Mouse (Mus musculus) embryonic facial prominence, embryonic 15.5 days (tissue): ENCODE measurements around the gene Rps26. TPM values are rescaled to one million over a fixed set of nuclear protein-coding genes. Genes with fewer than 3 reads are reported as not detected.

ENCODE experiments used
- ATAC-seq: fragments of 200-750 bp; cut with Nextera tagmentation; 2 replicates; pipeline ENCODE4 v1.8.0; 2017; ENCODE audit warnings: low read depth, moderate TSS enrichment; ENCODE audit not compliant: insufficient number of reproducible peaks, low FRiP score, low TSS enrichment
- H3K27ac ChIP-seq: fragments of 300-500 bp; sonication (generic); replicated peaks from 2 replicates; pipeline ENCODE4 v1.5.1; 2015; ENCODE audit warnings: mild to moderate bottlenecking, inconsistent platforms
- H3K27me3 ChIP-seq: fragments of 300-500 bp; sonication (generic); 2 replicates; pipeline ENCODE4 v1.6.1; 2015; ENCODE audit warnings: inconsistent platforms
- H3K36me3 ChIP-seq: fragments of 300-500 bp; sonication (generic); 2 replicates; pipeline ENCODE4 v1.6.1; 2015; ENCODE audit warnings: mild to moderate bottlenecking, inconsistent platforms
- H3K4me1 ChIP-seq: fragments of 300-500 bp; sonication (generic); 2 replicates; pipeline ENCODE4 v1.6.1; 2015; ENCODE audit warnings: inconsistent platforms
- H3K4me2 ChIP-seq: fragments of 300-500 bp; sonication (generic); replicated peaks from 2 replicates; pipeline ENCODE4 v1.6.1; 2015; ENCODE audit warnings: mild to moderate bottlenecking, inconsistent platforms
- H3K4me3 ChIP-seq: fragments of 300-500 bp; sonication (generic); replicated peaks from 2 replicates; pipeline ENCODE4 v1.5.1; 2015; ENCODE audit warnings: mild to moderate bottlenecking, inconsistent platforms
- H3K9ac ChIP-seq: fragments of 300-500 bp; sonication (generic); 2 replicates; pipeline ENCODE4 v1.6.1; 2015; ENCODE audit warnings: inconsistent platforms
- H3K9me3 ChIP-seq: fragments of 300-500 bp; sonication (generic); replicated peaks from 2 replicates; pipeline ENCODE4 v1.6.1; 2016; ENCODE audit warnings: inconsistent platforms
- WGBS: fragments of 180-500 bp; shearing (Covaris S2); methylation state at CpG from one replicate; pipeline ENCODE4 v1.1.7; 2015; 5-methylcytosine and 5-hydroxymethylcytosine counted together
- microRNA-seq: library from miRNA; unstranded; fragments of <30 nt; microRNA quantifications from one replicate; pipeline ENCODE4, GENCODE M21; 2016; ENCODE audit warnings: borderline number of aligned reads
- polyA plus RNA-seq: library from polyadenylated mRNA; unstranded; fragments of >200 nt; fragmentation: Nextera tagmentation; extraction: Ambion mirVana; gene quantifications from 2 replicates; pipeline ENCODE4 v1.2.1, GENCODE M21; 2015

Rps26 gene
- polyA plus RNA-seq, 1 experiment from 2014 or later: 868 TPM

GRCm38 (mm10) chr10:128584386-128584785 is 42.2 kb downstream of the Rps26 start:
- no peak overlapping the region for H3K9ac ChIP-seq

DNA sequence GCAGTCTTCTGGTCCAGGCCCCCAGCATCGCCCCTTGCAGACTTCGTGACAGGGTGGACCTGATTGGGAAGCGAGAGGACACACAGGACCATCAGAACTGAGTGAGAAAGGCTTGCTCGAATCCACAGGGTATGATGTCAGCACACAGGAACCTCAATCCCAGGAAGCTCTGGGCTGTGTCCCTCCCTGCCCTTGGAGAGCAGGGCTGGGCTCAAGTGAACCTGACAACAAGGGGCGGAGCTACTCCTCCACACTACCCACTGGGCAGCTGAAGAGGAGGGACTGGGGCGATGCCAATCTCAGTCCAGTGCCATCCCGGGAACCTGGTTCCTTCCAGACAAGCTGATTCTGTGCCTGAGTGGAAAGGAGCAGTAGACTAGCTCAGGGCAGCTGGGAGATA is 42.9 kb downstream of the Rps26 start:
- Histone ChIP-seq H3K36me3 (peaks cover 10% of the 10 kb centered on the region), H3K9ac (no peak overlapping the region), H3K9me3 (no peaks in the 10 kb centered on the region), H3K27ac (peak overlapping the region; percentile 58; the same call in 1 of the 2 replicates), H3K4me3 (no peak overlapping the region), H3K27me3 (peaks cover 24% of the 10 kb centered on the region), H3K4me2 (0 out of 2 replicates have a peak overlapping the region, but pooled peaks have one; percentile 26), H3K4me1 (peaks cover 31% of the 10 kb centered on the region)
- ATAC-seq: peak; percentile 47; the same call in 1 of the 2 replicates
- WGBS: 39% methylated on average over 7 of the region's 7 CpGs

More at GRCm38 (mm10) chr10:128584386-128584785, 42.2 kb downstream of the Rps26 start:
- peak overlapping the region; percentile 58 for H3K27ac ChIP-seq
- H3K27me3 ChIP-seq: peaks cover 31% of the 10 kb centered on the region
- ATAC-seq: no peak
- peak overlapping the region; percentile 26; the same call in 1 of the 2 replicates for H3K4me2 ChIP-seq
- no peaks in the 10 kb centered on the region for H3K9me3 ChIP-seq
- peaks cover 10% of the 10 kb centered on the region for H3K36me3 ChIP-seq
- 10% methylated on average over 4 of the region's 4 CpGs for WGBS
- H3K4me1 ChIP-seq: peaks cover 35% of the 10 kb centered on the region
- H3K4me3 ChIP-seq: no peak overlapping the region

- Histone ChIP-seq H3K27ac (no peak overlapping the region), H3K4me1 (peaks cover 18% of the 10 kb centered on the region; the same call in 1 of the 2 replicates), H3K27me3 (no peaks in the 10 kb centered on the region), H3K9ac (no peak overlapping the region), H3K36me3 (peaks cover 33% of the 10 kb centered on the region), H3K4me2 (no peak overlapping the region), H3K9me3 (no peaks in the 10 kb centered on the region), H3K4me3 (no peak overlapping the region)
- no peak for ATAC-seq
- 60% methylated on average over 4 of the region's 4 CpGs for WGBS
Measured at GRCm38 (mm10) chr10:128579731-128580130, 46.8 kb downstream of the Rps26 start.

GRCm38 (mm10) chr10:128579298-128579697 is 47.2 kb downstream of the Rps26 start:
- Histone ChIP-seq H3K9me3 (no peaks in the 10 kb centered on the region), H3K27ac (no peak overlapping the region), H3K4me1 (0 out of 2 replicates have a peak, but pooled peaks cover 14% of the 10 kb centered on the region), H3K36me3 (peaks cover 33% of the 10 kb centered on the region), H3K9ac (no peak overlapping the region), H3K4me2 (no peak overlapping the region), H3K4me3 (no peak overlapping the region), H3K27me3 (no peaks in the 10 kb centered on the region)
- ATAC-seq: no peak
- WGBS: 85% methylated on average over 3 of the region's 3 CpGs

DNA sequence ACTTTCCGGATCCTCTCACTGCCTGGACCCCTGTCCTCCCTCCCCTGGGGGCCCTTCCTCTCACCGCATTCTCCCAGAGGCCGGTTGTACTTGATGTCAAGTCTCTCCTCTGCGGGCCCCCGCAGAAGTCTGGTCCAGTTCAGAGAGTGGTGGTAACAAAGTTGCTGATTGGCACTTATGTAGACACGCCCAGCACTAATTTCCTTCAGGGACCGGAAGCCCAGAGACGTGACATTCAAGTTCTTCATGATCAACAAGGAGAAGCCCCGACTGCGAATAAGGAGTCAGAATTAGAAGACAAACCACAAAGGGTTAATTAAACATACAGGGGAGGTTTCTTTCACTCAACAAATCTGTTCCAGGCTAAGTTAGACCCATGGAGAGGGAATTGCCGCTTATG is 48.2 kb downstream of the Rps26 start:
- no peaks in the 10 kb centered on the region for H3K9me3 ChIP-seq
- H3K36me3 ChIP-seq: peaks cover 33% of the 10 kb centered on the region
- H3K27me3 ChIP-seq: no peaks in the 10 kb centered on the region
- WGBS: 60% methylated on average over 11 of the region's 11 CpGs
- H3K9ac ChIP-seq: no peak overlapping the region
- no peak overlapping the region for H3K27ac ChIP-seq
- H3K4me3 ChIP-seq: no peak overlapping the region
- ATAC-seq: no peak
- 0 out of 2 replicates have a peak, but pooled peaks cover 4% of the 10 kb centered on the region for H3K4me1 ChIP-seq
- H3K4me2 ChIP-seq: no peak overlapping the region

GRCm38 (mm10) chr10:128575063-128575462 is 51.5 kb downstream of the Rps26 start:
- Histone ChIP-seq H3K4me1 (0 out of 2 replicates have a peak, but pooled peaks cover 4% of the 10 kb centered on the region), H3K27ac (no peak overlapping the region), H3K9me3 (no peaks in the 10 kb centered on the region), H3K4me3 (no peak overlapping the region), H3K27me3 (no peaks in the 10 kb centered on the region), H3K9ac (no peak overlapping the region), H3K4me2 (no peak overlapping the region), H3K36me3 (peaks cover 34% of the 10 kb centered on the region)
- no peak for ATAC-seq
- 96% methylated on average over 2 of the region's 2 CpGs for WGBS

Small RNA genes lying within 50 kb of the gene (microRNA-seq; reads per million reads assigned to microRNA genes)
- gene Mir6917: not detected

Other genes starting within 250 kb of the Rps26 start
- 11.0 and 12.1 TPM in 2 replicates for gene Ankrd52, start 249.6 kb downstream of the Rps26 start, polyA plus RNA-seq
- 0.13 TPM in 1 of 2 replicates, not detected in the other for gene Slc39a5, start 225.5 kb downstream of the Rps26 start, polyA plus RNA-seq
- 66.2 and 75.7 TPM in 2 replicates for gene Nabp2, start 215.3 kb downstream of the Rps26 start, polyA plus RNA-seq
- gene Rnf41, start 215.1 kb downstream of the Rps26 start, polyA plus RNA-seq: 44.0 and 45.0 TPM in 2 replicates
- 85.2 and 93.6 TPM in 2 replicates for gene Smarcc2, start 167.5 kb downstream of the Rps26 start, polyA plus RNA-seq
- 1,219 and 1,296 TPM in 2 replicates for gene Myl6, start 132.6 kb downstream of the Rps26 start, polyA plus RNA-seq
- gene Myl6b, start 128.1 kb downstream of the Rps26 start, polyA plus RNA-seq: 5.0 and 6.9 TPM in 2 replicates
- 43.3 and 44.0 TPM in 2 replicates for gene Esyt1, start 100.9 kb downstream of the Rps26 start, polyA plus RNA-seq
- 15.8 and 16.0 TPM in 2 replicates for gene Zc3h10, start 79.0 kb downstream of the Rps26 start, polyA plus RNA-seq
- 4,202 and 4,259 TPM in 2 replicates for gene Rpl41, start 77.4 kb downstream of the Rps26 start, polyA plus RNA-seq
- 186 and 189 TPM in 2 replicates for gene Pa2g4, start 60.8 kb downstream of the Rps26 start, polyA plus RNA-seq
- 23.9 and 25.8 TPM in 2 replicates for gene Erbb3, start 37.1 kb downstream of the Rps26 start, polyA plus RNA-seq
- gene Ikzf4, start 19.2 kb upstream of the Rps26 start, polyA plus RNA-seq: 3.1 and 3.9 TPM in 2 replicates
- 19.3 and 20.9 TPM in 2 replicates for gene Suox, start 47.3 kb upstream of the Rps26 start, polyA plus RNA-seq
- 91.6 and 97.4 TPM in 2 replicates for gene Rab5b, start 69.5 kb upstream of the Rps26 start, polyA plus RNA-seq
- 27.2 and 29.8 TPM in 2 replicates for gene Pmel, start 77.4 kb upstream of the Rps26 start, polyA plus RNA-seq
- 105 TPM in 2 replicates for gene Cdk2, start 78.3 kb upstream of the Rps26 start, polyA plus RNA-seq
- gene Dgka, start 118.1 kb upstream of the Rps26 start, polyA plus RNA-seq: 25.6 and 26.5 TPM in 2 replicates
- 37.7 and 38.5 TPM in 2 replicates for gene Pym1, start 121.1 kb upstream of the Rps26 start, polyA plus RNA-seq
- 2.3 and 2.6 TPM in 2 replicates for gene Mmp19, start 164.2 kb upstream of the Rps26 start, polyA plus RNA-seq
- gene Dnajc14, start 177.3 kb upstream of the Rps26 start, polyA plus RNA-seq: 62.5 and 64.7 TPM in 2 replicates
- 25.4 and 28.1 TPM in 2 replicates for gene Tmem198b, start 177.6 kb upstream of the Rps26 start, polyA plus RNA-seq
- gene Sarnp, start 190.6 kb upstream of the Rps26 start, polyA plus RNA-seq: 194 and 196 TPM in 2 replicates
- 58.2 and 61.7 TPM in 2 replicates for gene Ormdl2, start 194.9 kb upstream of the Rps26 start, polyA plus RNA-seq